Mouse (Mus musculus) limb, embryonic 15.5 days (tissue): ENCODE data around the gene Gm10488. TPM values are rescaled to one million over a fixed set of nuclear protein-coding genes. Genes with fewer than 3 reads are reported as not detected.
"Not testable (repeated sequence)": the region's sequence is repeated elsewhere in the genome, so short reads cannot be mapped to it uniquely, and the experiment has no call there.

ENCODE experiments used
- ATAC-seq: fragments of 200-750 bp; cut with Nextera tagmentation; 2 replicates; pipeline ENCODE4 v1.8.0; 2017; ENCODE audit warnings: low read depth, moderate TSS enrichment; ENCODE audit not compliant: insufficient number of reproducible peaks, low FRiP score, low TSS enrichment
- H3K27ac ChIP-seq: fragments of 300-500 bp; sonication (generic); 2 replicates; pipeline ENCODE4 v1.5.1; 2015; ENCODE audit warnings: moderate library complexity, mild to moderate bottlenecking, inconsistent platforms
- H3K27me3 ChIP-seq: fragments of 300-500 bp; sonication (generic); 2 replicates; pipeline ENCODE4 v1.6.1; 2015; ENCODE audit warnings: inconsistent platforms
- H3K36me3 ChIP-seq: fragments of 300-500 bp; sonication (generic); 2 replicates; pipeline ENCODE4 v1.6.1; 2015; ENCODE audit warnings: inconsistent platforms
- H3K4me1 ChIP-seq: fragments of 300-500 bp; sonication (generic); 2 replicates; pipeline ENCODE4 v1.6.1; 2015; ENCODE audit warnings: inconsistent platforms
- H3K4me2 ChIP-seq: fragments of 300-500 bp; sonication (generic); 2 replicates; pipeline ENCODE4 v1.6.1; 2015; ENCODE audit warnings: mild to moderate bottlenecking, inconsistent platforms
- H3K4me3 ChIP-seq: fragments of 300-500 bp; sonication (generic); 2 replicates; pipeline ENCODE4 v1.5.1; 2015; ENCODE audit warnings: mild to moderate bottlenecking, inconsistent platforms
- H3K9ac ChIP-seq: fragments of 300-500 bp; sonication (generic); 2 replicates; pipeline ENCODE4 v1.6.1; 2015; ENCODE audit warnings: inconsistent platforms
- H3K9me3 ChIP-seq: fragments of 300-500 bp; sonication (generic); 2 replicates; pipeline ENCODE4 v1.6.1; 2016; ENCODE audit warnings: inconsistent platforms
- WGBS: fragments of 180-500 bp; shearing (Covaris S2); methylation state at CpG from one replicate; pipeline ENCODE4 v1.1.7; 2015; 5-methylcytosine and 5-hydroxymethylcytosine counted together
- microRNA-seq: library from miRNA; unstranded; fragments of <30 nt; microRNA quantifications from one replicate; pipeline ENCODE4, GENCODE M21; 2016
- polyA plus RNA-seq: library from polyadenylated mRNA; unstranded; fragments of >200 nt; fragmentation: Nextera tagmentation; extraction: Ambion mirVana; gene quantifications from 2 replicates; pipeline ENCODE4 v1.2.1, GENCODE M21; 2015

The Gm10488 gene
- not detected in 2 replicates for polyA plus RNA-seq

DNA sequence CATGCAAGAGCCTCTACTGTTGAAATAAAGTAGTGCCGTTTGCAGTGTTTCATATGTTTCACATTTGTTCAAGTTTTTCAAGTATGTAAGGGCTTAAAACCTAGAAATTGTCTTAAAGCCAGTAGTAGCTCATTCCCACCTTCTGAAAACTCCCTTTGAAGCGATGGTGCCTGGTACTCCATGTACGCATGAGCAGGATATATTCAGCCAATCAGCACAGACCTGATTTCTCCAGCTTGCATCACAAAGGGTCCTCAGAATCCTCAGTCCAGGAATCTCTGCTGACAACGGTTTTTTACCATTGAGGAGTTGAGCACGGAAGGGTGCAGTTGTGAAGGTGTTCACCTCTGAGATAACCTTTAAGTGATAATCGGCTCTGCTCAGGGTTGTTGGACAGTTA lies at the start of gene Gm10488:
Gene Gm10488 (plus strand): TSS at position 301 of the 400 bp plus-strand sequence.
- not testable (repeated sequence) for H3K4me2 ChIP-seq, H3K36me3 ChIP-seq, H3K27me3 ChIP-seq, H3K4me1 ChIP-seq, H3K9me3 ChIP-seq, H3K4me3 ChIP-seq, H3K27ac ChIP-seq, ATAC-seq, H3K9ac ChIP-seq
- no CpG with 5 or more reads among the region's 6 CpGs for WGBS

Small RNA genes within 50 kb of the gene (microRNA-seq; reads per million reads assigned to microRNA genes)
- gene Gm44298: not detected
